ENCODE assay signal across 8 mouse cellular contexts in genomic region chr6:35132806-35133205, GRCm38 (mm10). TPM values are rescaled to one million over a fixed set of nuclear protein-coding genes. Genes with fewer than 3 reads are reported as not detected.
DNase-seq lines count a peak whose midpoint lies in the region; ATAC-seq and TF ChIP-seq lines count a peak whose summit lies in the region.

No protein-coding gene starts in this region.

- peaks cover 31% of the 10 kb centered on the region for H3K4me1 ChIP-seq in megakaryocyte, embryonic 14.5 days
- no peaks in the 10 kb centered on the region for H3K4me1 ChIP-seq in embryonic fibroblast, embryonic 13.5 days (ENCODE audit: control insufficient read depth, insufficient read depth, low read length)
- peaks cover 14% of the 10 kb centered on the region for H3K4me1 ChIP-seq in intestine, embryonic 14.5 days (replicated peaks; ENCODE audit: control insufficient read depth, insufficient read depth, low read length)
- H3K4me1 ChIP-seq in midbrain, postnatal 0 days (ENCODE audit: insufficient read depth, low read length), result peaks cover 2% of the 10 kb centered on the region; the same call in 1 of the 2 replicates

- H3K36me3 ChIP-seq in megakaryocyte, embryonic 14.5 days (replicated peaks; ENCODE audit: low read length), result peaks cover 3% of the 10 kb centered on the region
- no peaks in the 10 kb centered on the region for H3K36me3 ChIP-seq in intestine, embryonic 14.5 days (ENCODE audit: control insufficient read depth, insufficient read depth, low read length)
- H3K36me3 ChIP-seq in midbrain, postnatal 0 days (ENCODE audit: insufficient read depth, low read length), result no peaks in the 10 kb centered on the region

- no peak for TF ChIP-seq POLR2A in embryonic fibroblast, embryonic 13.5 days (IDR thresholded peaks at IDR 0.05; ENCODE audit: low read depth, low read length)

- peak overlapping the region; percentile 97 for H3K4me3 ChIP-seq in megakaryocyte, embryonic 14.5 days (replicated peaks)
- H3K4me3 ChIP-seq in embryonic fibroblast, embryonic 13.5 days (ENCODE audit: insufficient read depth, low read length), result peak overlapping the region; percentile 86
- peak overlapping the region; percentile 81 for H3K4me3 ChIP-seq in intestine, embryonic 14.5 days (ENCODE audit: low read depth, low read length)
- H3K4me3 ChIP-seq in midbrain, postnatal 0 days (ENCODE audit: low read depth, low read length), result peak overlapping the region; percentile 82

- peak overlapping the region; percentile 86 for H3K4me2 ChIP-seq in intestine, embryonic 14.5 days (ENCODE audit: low read length)
- H3K4me2 ChIP-seq in midbrain, postnatal 0 days (ENCODE audit: low read depth, low read length, poor library complexity, severe bottlenecking), result peak overlapping the region; percentile 86

- DNase-seq in cerebellum, postnatal 25 days, result no peak
- DNase-seq in intestine, embryonic 14.5 days (ENCODE audit: low spot score), result peak; percentile 71
- peak; percentile 14 for DNase-seq in midbrain, postnatal 0 days (ENCODE audit: low spot score)
- DNase-seq in ovary, postnatal 10 days (ENCODE audit: low spot score), result no peak

- H3K27ac ChIP-seq in embryonic fibroblast, embryonic 13.5 days (ENCODE audit: insufficient read depth, low read length), result no peak overlapping the region
- H3K27ac ChIP-seq in intestine, embryonic 14.5 days (ENCODE audit: low read depth), result peak overlapping the region; percentile 94
- H3K27ac ChIP-seq in midbrain, postnatal 0 days (ENCODE audit: low read depth, low read length), result peak overlapping the region; percentile 89

- H3K27me3 ChIP-seq in megakaryocyte, embryonic 14.5 days (replicated peaks), result no peaks in the 10 kb centered on the region
- no peaks in the 10 kb centered on the region for H3K27me3 ChIP-seq in intestine, embryonic 14.5 days (replicated peaks; ENCODE audit: control insufficient read depth, insufficient read depth, low read length)
- H3K27me3 ChIP-seq in midbrain, postnatal 0 days (ENCODE audit: insufficient read depth, low read length), result no peaks in the 10 kb centered on the region

- TF ChIP-seq CTCF in embryonic fibroblast, embryonic 13.5 days (IDR thresholded peaks at IDR 0.05; ENCODE audit: borderline replicate concordance, insufficient read depth, low read length), result no peak
- TF ChIP-seq CTCF in midbrain, postnatal 0 days (IDR thresholded peaks at IDR 0.05), result peak; percentile 3; the same call in 1 of the 2 replicates

- peak overlapping the region; percentile 75 for H3K9ac ChIP-seq in intestine, embryonic 14.5 days (ENCODE audit: low read length)
- H3K9ac ChIP-seq in midbrain, postnatal 0 days (replicated peaks; ENCODE audit: low read length, poor library complexity, severe bottlenecking), result peak overlapping the region; percentile 86

- 1% methylated on average over 11 of the region's 11 CpGs for WGBS in intestine, embryonic 14.5 days
- 2% methylated on average over 11 of the region's 11 CpGs for WGBS in midbrain, postnatal 0 days

- ATAC-seq in cerebellum, adult (ENCODE audit: insufficient number of reproducible peaks, low FRiP score, low TSS enrichment), result peak; percentile 22; the same call in 1 of the 2 replicates
- ATAC-seq in megakaryocyte, adult 5-6 weeks (ENCODE audit: poor library complexity, severe bottlenecking), result no peak
- ATAC-seq in intestine, embryonic 14.5 days (replicated peaks; ENCODE audit: low FRiP score, low TSS enrichment, low read depth), result no peak
- peak; percentile 2; the same call in 1 of the 2 replicates for ATAC-seq in midbrain, postnatal 0 days (ENCODE audit: low FRiP score)

- no peaks in the 10 kb centered on the region for H3K9me3 ChIP-seq in megakaryocyte, embryonic 14.5 days
- no peaks in the 10 kb centered on the region for H3K9me3 ChIP-seq in intestine, embryonic 14.5 days (ENCODE audit: control insufficient read depth, low read length)
- no peaks in the 10 kb centered on the region for H3K9me3 ChIP-seq in midbrain, postnatal 0 days (ENCODE audit: low read length)

RNA-seq across cellular contexts. Expression of gene Cnot4, which starts 0.7 kb away (rescaled TPM):
- 2.9 and 6.3 TPM in 2 replicates for polyA plus RNA-seq in megakaryocyte, embryonic 14.5 days (2012; ENCODE audit: insufficient read depth, low replicate concordance)
- 48.7 and 49.1 TPM in 2 replicates for total RNA-seq in megakaryocyte, adult 5-6 weeks (2015)
- 24.1 and 32.4 TPM in 2 replicates for total RNA-seq in megakaryocyte, adult 5-6 weeks (2017)
- polyA plus RNA-seq in embryonic fibroblast, embryonic 13.5 days (2011; ENCODE audit: insufficient read length, low read depth, missing spikeins), result 26.8 and 34.6 TPM in 2 replicates
- 28.7 and 30.5 TPM in 2 replicates for polyA plus RNA-seq in intestine, embryonic 14.5 days (2014; fragmentation: Nextera tagmentation; extraction: Ambion mirVana)
- 28.4 and 33.9 TPM in 2 replicates for total RNA-seq in midbrain, postnatal 0 days (2014; rRNA removed)
- 28.0 and 29.9 TPM in 2 replicates for polyA plus RNA-seq in midbrain, postnatal 0 days (2015; fragmentation: Nextera tagmentation; extraction: Ambion mirVana)

RNA-seq across cellular contexts. Expression of gene Nup205, which starts 44.4 kb away (rescaled TPM):
- 1.3 and 1.6 TPM in 2 replicates for polyA plus RNA-seq in megakaryocyte, embryonic 14.5 days (2012; ENCODE audit: insufficient read depth, low replicate concordance)
- total RNA-seq in megakaryocyte, adult 5-6 weeks (2015), result 42.0 and 42.6 TPM in 2 replicates
- 43.7 and 48.3 TPM in 2 replicates for total RNA-seq in megakaryocyte, adult 5-6 weeks (2017)
- 67.7 and 68.7 TPM in 2 replicates for polyA plus RNA-seq in embryonic fibroblast, embryonic 13.5 days (2011; ENCODE audit: insufficient read length, low read depth, missing spikeins)
- polyA plus RNA-seq in intestine, embryonic 14.5 days (2014; fragmentation: Nextera tagmentation; extraction: Ambion mirVana), result 48.8 and 50.9 TPM in 2 replicates
- 41.7 and 50.2 TPM in 2 replicates for total RNA-seq in midbrain, postnatal 0 days (2014; rRNA removed)
- polyA plus RNA-seq in midbrain, postnatal 0 days (2015; fragmentation: Nextera tagmentation; extraction: Ambion mirVana), result 9.4 and 10.3 TPM in 2 replicates

Comparison
In these comparisons a context has a peak if more than half of its experiments do, and no peak if none do; other contexts are left out.
1. ATAC-seq: peak in cerebellum, adult (single experiment) and midbrain, postnatal 0 days (single experiment); none in megakaryocyte, adult 5-6 weeks (single experiment) and intestine, embryonic 14.5 days (single experiment).
2. DNase-seq: peak in intestine, embryonic 14.5 days (single experiment) and midbrain, postnatal 0 days (single experiment); none in cerebellum, postnatal 25 days (0 of 2) and ovary, postnatal 10 days (single experiment).
3. Peak in every context shown above with its lines, with median percentiles within 50 percentile points of each other: H3K4me3 ChIP-seq.